Mouse (Mus musculus) E14TG2a.4 (cell line): ENCODE measurements around the gene Epha3.

ENCODE experiments used
- CTCF ChIP-seq: conservative IDR thresholded peaks from 2 replicates; pipeline ENCODE4 v1.5.1; 2014; ENCODE audit warnings: low read length
- NANOG ChIP-seq: IDR thresholded peaks from 2 replicates; pipeline ENCODE4 v1.6.1; 2014; ENCODE audit warnings: borderline replicate concordance, low read length, mixed read lengths
- POU5F1 ChIP-seq: IDR thresholded peaks from 2 replicates; pipeline ENCODE4 v1.6.1; 2014; ENCODE audit warnings: low read length, borderline replicate concordance

GRCm38 (mm10) chr16:63646577-63646976 is 217.4 kb downstream of the Epha3 start:
- TF ChIP-seq CTCF, result no peak
- no peak for TF ChIP-seq NANOG
- no peak for TF ChIP-seq POU5F1
